Mouse (Mus musculus) spleen, adult 2 months (tissue): ENCODE results near the gene Gtf2a1.

ENCODE experiments used
- CTCF ChIP-seq: fragments of 200-500 bp; IDR thresholded peaks from 2 replicates; pipeline ENCODE4 v1.5.1; 2011; ENCODE audit warnings: mild to moderate bottlenecking, inconsistent platforms; ENCODE audit not compliant: insufficient read depth, insufficient read length, insufficient replicate concordance; ENCODE audit errors: extremely low read depth
- POLR2A ChIP-seq: fragments of 200-500 bp; IDR thresholded peaks from 2 replicates; pipeline ENCODE4 v1.6.1; 2011; ENCODE audit warnings: low read depth, low read length, inconsistent platforms

DNA sequence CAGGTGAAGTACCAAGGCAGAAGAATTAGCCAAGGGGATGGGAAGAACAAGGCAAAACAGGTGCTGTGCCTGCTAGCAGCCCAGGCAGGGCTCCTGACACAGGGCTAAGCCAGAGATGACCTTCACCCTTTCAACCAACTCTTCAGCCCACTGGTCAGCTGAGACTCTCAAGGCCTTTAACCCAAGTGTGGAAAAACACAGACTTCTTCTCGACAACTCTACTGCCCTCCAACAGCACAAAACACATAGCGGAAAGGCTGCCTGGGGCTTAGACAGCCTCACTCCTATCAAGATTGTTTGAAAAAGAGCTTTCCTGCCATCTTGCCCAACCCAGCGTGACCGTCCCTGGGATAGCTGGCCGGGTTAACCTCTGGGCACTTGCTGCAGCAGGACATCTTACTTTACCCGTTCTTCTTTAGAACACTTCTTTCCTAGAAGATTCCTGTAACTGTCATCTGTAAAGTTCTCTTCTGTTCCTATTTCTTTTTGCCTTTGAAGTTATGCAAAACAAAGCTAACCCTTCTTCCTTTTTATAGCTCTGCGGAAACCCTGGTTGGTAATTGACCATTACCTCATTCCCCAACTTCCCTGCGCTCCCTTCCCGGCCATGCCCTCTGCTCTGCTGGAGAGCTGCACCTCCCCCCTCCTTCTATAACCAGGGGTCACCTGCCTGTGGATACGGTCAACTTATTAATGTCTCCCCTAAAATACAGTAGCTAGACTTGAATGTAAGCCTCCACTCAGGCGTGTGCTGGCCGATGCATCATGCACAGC, 47.0 kb upstream of the Gtf2a1 start:
- no peak for TF ChIP-seq POLR2A
- no peak for TF ChIP-seq CTCF
